Mouse (Mus musculus): ENCODE data around the gene Wbp1. TPM values are rescaled to one million over a fixed set of nuclear protein-coding genes. Genes with fewer than 3 reads are reported as not detected.

Gene Wbp1
- polyA plus RNA-seq, 1 experiment from 2014 or later: 161 TPM

DNA sequence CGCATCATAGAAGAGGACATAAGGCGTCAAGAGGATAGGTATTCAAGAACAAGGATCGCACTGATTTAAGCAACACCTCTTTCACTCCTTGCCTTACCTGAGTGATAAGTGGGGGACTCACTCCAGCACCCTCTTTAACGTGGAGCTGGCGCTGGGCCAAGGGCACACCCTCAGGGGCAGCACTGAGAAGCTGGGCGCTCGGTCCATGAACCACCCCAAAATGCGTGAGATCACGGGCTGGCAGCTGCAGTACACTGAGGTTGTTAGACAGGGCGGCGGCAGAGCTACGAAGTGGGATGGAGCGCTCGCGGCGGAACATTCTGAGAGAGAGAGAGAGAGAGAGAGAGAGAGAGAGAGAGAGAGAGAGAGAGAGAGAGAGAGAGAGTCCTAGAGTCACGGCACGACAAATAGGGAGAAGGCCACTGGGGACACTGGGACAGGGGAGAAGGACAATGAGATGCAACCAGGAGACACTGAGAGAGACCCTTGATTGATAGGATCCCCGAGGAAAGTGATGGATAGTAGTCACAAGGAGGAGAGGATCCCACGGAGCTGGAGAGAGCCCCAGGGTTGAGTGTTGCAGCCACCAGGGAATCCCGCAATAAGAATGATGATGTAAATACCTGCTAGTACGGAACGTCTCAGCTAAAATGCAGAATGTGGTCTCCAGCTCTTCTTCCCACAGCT, 34.3 kb upstream of the Wbp1 start:
- peaks cover 9% of the 10 kb centered on the region for H3K27me3 ChIP-seq
- H3K4me2 ChIP-seq: peak overlapping the region; percentile 85
- peaks cover 16% of the 10 kb centered on the region for H3K4me1 ChIP-seq (replicated peaks)
- ATAC-seq (ENCODE audit: low FRiP score, low read depth): peak; percentile 54
- H3K4me3 ChIP-seq: peak overlapping the region; percentile 50
- no peaks in the 10 kb centered on the region for H3K9me3 ChIP-seq
- H3K36me3 ChIP-seq: no peaks in the 10 kb centered on the region
- H3K9ac ChIP-seq: peak overlapping the region; percentile 52
- 8% methylated on average over 21 of the region's 23 CpGs for WGBS
- H3K27ac ChIP-seq (replicated peaks): 0 out of 2 replicates have a peak overlapping the region, but pooled peaks have one; percentile 2

DNA sequence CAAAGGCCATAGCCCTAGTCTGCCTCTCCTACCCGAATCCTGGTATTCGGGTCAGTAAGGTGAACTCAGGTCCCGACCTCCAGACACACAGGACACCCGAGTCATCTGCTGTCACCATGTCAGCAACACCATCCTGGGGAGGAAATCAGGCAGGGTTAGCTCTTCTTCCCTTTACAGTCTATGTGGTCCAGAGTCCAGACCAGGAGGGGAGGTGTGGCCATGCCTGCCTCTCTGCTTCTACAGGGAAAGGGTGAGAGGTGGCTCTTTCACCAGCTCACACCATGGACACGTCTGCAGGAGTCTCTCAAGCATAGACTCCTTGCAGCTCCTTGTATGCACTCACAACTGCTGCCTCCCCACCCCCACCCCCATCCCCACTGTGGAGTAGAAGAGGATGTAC, 32.1 kb upstream of the Wbp1 start:
- Histone ChIP-seq H3K9me3 (no peaks in the 10 kb centered on the region), H3K9ac (no peak overlapping the region), H3K4me1 (replicated peaks) (peaks cover 16% of the 10 kb centered on the region), H3K27ac (replicated peaks) (no peak overlapping the region), H3K4me2 (no peak overlapping the region), H3K36me3 (no peaks in the 10 kb centered on the region), H3K27me3 (no peaks in the 10 kb centered on the region), H3K4me3 (no peak overlapping the region)
- 79% methylated on average over 5 of the region's 5 CpGs for WGBS
- no peak for ATAC-seq (ENCODE audit: low FRiP score, low read depth)

DNA sequence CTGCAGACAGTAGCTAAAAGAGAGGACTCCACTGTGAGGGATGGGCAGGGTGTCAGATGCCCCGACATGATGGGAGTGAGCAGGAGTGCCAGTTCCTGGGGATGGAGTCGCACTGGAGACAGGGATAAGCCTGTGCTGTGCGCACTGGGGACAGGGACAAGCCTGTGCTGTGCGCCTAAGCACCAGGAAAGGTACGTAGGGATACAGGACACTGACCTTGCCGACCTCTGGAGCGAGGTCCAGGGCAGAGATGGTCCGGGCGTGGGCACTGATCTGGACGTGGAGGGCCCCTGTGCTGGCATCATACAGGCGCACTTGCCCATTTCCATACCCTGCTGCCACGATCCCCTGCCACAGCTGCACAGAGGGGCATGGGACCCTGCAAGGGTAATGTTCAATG, 31.7 kb upstream of the Wbp1 start:
- Histone ChIP-seq H3K9ac (no peak overlapping the region), H3K4me3 (no peak overlapping the region), H3K36me3 (no peaks in the 10 kb centered on the region), H3K27me3 (no peaks in the 10 kb centered on the region), H3K4me2 (no peak overlapping the region), H3K4me1 (replicated peaks) (peaks cover 16% of the 10 kb centered on the region), H3K27ac (replicated peaks) (no peak overlapping the region), H3K9me3 (no peaks in the 10 kb centered on the region)
- no peak for ATAC-seq (ENCODE audit: low FRiP score, low read depth)
- 88% methylated on average over 12 of the region's 12 CpGs for WGBS

DNA sequence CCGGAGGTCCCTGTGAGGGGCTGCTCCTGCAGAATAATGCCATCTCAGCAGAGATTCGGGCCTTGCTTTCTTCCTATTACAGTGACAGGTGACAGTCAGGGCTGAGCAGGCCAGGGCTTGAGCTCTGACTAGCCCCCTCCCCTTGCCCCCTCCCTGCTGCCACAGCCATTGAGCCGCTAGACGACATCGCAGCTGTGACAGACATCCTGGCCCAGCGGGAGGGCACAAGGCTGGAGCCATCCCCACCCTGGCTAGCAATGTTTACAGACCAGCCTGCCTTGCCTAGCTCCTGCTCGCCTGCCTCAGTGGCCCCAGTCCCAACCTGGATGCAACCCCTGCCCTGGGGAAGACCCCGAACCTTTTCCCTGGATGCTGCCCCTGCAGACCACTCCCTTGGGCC, 30.4 kb upstream of the Wbp1 start:
- WGBS: 30% methylated on average over 8 of the region's 8 CpGs

DNA sequence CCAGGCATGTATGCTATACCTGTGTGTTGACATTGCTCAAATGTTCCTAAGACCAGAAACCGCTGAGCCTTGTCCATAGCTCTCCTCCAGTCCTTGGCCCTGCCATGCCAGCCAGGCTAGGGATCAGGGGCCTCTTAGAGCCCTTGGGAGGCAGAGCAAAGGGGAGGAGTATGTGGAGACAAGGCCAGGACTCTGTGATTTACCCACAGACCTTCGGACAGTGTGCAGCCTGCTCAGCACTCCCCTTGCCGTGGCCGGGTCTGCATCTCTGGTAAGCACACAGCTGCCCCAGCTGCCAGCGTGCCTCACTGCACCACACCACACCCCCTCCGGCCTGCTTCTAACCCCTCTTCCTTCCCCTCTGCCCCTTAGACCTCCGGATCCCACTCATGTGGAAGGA, 25.9 kb upstream of the Wbp1 start:
- Histone ChIP-seq H3K9ac (no peak overlapping the region), H3K4me1 (replicated peaks) (peaks cover 9% of the 10 kb centered on the region), H3K4me2 (no peak overlapping the region), H3K9me3 (no peaks in the 10 kb centered on the region), H3K27ac (replicated peaks) (no peak overlapping the region), H3K4me3 (no peak overlapping the region), H3K27me3 (no peaks in the 10 kb centered on the region), H3K36me3 (no peaks in the 10 kb centered on the region)
- no peak for ATAC-seq (ENCODE audit: low FRiP score, low read depth)
- WGBS: 58% methylated on average over 7 of the region's 7 CpGs

More for the DNA sequence above, 30.4 kb upstream of the Wbp1 start:
- H3K4me1 ChIP-seq (replicated peaks): peaks cover 16% of the 10 kb centered on the region
- H3K9me3 ChIP-seq: no peaks in the 10 kb centered on the region
- H3K27me3 ChIP-seq: no peaks in the 10 kb centered on the region
- H3K4me2 ChIP-seq: no peak overlapping the region
- no peaks in the 10 kb centered on the region for H3K36me3 ChIP-seq
- no peak overlapping the region for H3K4me3 ChIP-seq
- ATAC-seq (ENCODE audit: low FRiP score, low read depth): no peak
- no peak overlapping the region for H3K9ac ChIP-seq
- H3K27ac ChIP-seq (replicated peaks): no peak overlapping the region

DNA sequence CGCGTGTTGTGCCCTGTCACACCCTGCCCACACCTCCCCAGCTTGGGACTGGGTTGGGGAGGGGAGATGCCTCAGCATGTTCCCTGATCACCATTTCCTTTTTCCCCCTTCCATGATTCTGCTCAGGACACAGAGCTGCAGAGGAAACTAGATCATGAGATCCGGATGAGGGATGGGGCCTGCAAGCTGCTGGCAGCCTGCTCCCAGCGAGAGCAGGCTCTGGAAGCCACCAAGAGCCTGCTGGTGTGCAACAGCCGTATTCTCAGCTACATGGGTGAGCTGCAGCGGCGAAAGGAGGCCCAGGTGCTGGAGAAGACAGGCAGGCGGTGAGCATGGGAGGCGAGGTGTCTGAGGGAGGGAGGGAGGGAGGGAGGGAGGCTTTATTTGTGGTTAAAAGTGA, 24.4 kb upstream of the Wbp1 start:
- peaks cover 16% of the 10 kb centered on the region for H3K4me1 ChIP-seq (replicated peaks)
- H3K4me2 ChIP-seq: no peak overlapping the region
- H3K4me3 ChIP-seq: no peak overlapping the region
- no peaks in the 10 kb centered on the region for H3K9me3 ChIP-seq
- no peak overlapping the region for H3K27ac ChIP-seq (replicated peaks)
- no peak overlapping the region for H3K9ac ChIP-seq
- no peaks in the 10 kb centered on the region for H3K36me3 ChIP-seq
- no peak for ATAC-seq (ENCODE audit: low FRiP score, low read depth)
- no peaks in the 10 kb centered on the region for H3K27me3 ChIP-seq
- 79% methylated on average over 9 of the region's 9 CpGs for WGBS

DNA sequence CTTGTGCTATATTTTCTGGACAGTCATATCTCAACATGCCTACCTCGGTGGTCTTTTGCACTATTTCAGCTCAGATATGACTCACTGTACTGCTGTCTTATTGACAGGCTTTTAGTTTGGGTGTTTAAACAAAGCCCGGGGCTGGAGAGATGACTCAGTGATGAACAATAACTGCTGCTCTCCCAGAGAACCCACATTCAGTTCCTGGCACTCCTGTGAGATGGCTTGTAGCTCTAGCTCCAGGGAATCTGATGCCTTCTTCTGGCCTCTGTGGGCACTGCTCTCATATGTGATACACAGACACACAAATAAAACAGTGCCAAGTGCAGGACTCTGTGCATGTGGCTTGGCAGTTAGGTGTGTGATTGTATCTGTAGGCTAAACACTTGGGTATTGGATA, 23.9 kb upstream of the Wbp1 start:
- ATAC-seq (ENCODE audit: low FRiP score, low read depth): no peak
- Histone ChIP-seq H3K4me1 (replicated peaks) (peaks cover 16% of the 10 kb centered on the region), H3K9ac (no peak overlapping the region), H3K9me3 (no peaks in the 10 kb centered on the region), H3K27me3 (no peaks in the 10 kb centered on the region), H3K27ac (replicated peaks) (no peak overlapping the region), H3K4me2 (no peak overlapping the region), H3K36me3 (no peaks in the 10 kb centered on the region), H3K4me3 (no peak overlapping the region)
- WGBS: 86% methylated on average over 2 of the region's 2 CpGs

DNA sequence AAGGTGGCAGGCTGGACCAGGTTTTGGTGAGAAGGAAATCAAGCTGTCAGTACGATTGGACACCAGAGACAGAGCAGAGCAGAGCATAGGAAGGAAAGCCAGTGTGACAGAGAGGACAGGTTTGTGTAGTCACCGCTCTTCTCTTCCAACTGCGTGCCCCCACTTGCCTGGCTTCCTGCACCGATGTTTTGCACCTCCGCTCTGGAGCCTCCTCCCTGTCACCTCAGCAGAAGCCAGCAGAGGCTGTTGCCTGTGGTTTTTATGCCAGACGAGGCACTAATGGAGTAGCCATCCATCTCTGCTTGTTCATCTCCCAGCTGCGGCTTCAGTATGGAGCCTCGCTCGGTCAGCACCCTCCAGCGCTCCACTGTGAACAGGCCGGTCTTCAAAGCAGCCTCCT, 21.5 kb upstream of the Wbp1 start:
- no peak overlapping the region; the same call in none of the 2 replicates for H3K4me3 ChIP-seq
- H3K36me3 ChIP-seq: no peaks in the 10 kb centered on the region
- ATAC-seq (ENCODE audit: low FRiP score, low read depth): no peak
- WGBS: 41% methylated on average over 11 of the region's 11 CpGs
- no peaks in the 10 kb centered on the region for H3K27me3 ChIP-seq
- no peaks in the 10 kb centered on the region for H3K9me3 ChIP-seq
- 0 out of 2 replicates have a peak overlapping the region, but pooled peaks have one; percentile 57 for H3K9ac ChIP-seq
- H3K27ac ChIP-seq (replicated peaks): no peak overlapping the region
- peaks cover 26% of the 10 kb centered on the region for H3K4me1 ChIP-seq (replicated peaks)
- H3K4me2 ChIP-seq: peak overlapping the region; percentile 84

DNA sequence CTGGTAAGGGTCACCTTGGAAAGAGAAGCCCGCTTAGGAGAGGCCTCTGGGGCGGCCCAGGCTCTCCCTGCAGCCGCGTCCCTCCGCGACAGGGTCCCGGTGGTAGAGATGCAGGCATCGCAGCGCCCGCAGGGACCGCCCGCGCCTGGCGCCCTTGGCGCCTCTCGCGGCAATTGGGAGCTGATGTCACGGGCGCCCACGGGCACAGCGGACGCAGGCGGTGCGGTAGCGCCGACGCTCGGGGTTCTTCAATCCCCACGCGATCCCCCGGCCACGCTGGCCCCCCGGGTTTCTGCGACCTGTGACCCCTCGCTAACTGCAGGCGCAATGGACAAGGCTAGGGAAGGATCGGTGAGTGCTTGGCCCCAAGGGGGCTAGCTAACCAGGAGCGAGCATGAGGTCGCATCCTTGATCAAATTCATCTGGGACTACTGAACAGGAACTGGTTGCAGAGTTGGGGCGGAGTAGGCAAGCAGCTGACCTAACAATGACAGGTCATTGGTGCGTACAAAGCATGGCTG, 20.9 kb upstream of the Wbp1 start:
- Histone ChIP-seq H3K9me3 (no peaks in the 10 kb centered on the region), H3K4me1 (replicated peaks) (peaks cover 33% of the 10 kb centered on the region), H3K36me3 (no peaks in the 10 kb centered on the region), H3K4me3 (peak overlapping the region; percentile 38), H3K27ac (replicated peaks) (peak overlapping the region; percentile 30; the same call in 1 of the 2 replicates), H3K4me2 (peak overlapping the region; percentile 84), H3K9ac (peak overlapping the region; percentile 57), H3K27me3 (no peaks in the 10 kb centered on the region)
- ATAC-seq (ENCODE audit: low FRiP score, low read depth): 0 out of 2 replicates have a peak, but pooled peaks have one; percentile 31
- WGBS: 3% methylated on average over 41 of the region's 41 CpGs

DNA sequence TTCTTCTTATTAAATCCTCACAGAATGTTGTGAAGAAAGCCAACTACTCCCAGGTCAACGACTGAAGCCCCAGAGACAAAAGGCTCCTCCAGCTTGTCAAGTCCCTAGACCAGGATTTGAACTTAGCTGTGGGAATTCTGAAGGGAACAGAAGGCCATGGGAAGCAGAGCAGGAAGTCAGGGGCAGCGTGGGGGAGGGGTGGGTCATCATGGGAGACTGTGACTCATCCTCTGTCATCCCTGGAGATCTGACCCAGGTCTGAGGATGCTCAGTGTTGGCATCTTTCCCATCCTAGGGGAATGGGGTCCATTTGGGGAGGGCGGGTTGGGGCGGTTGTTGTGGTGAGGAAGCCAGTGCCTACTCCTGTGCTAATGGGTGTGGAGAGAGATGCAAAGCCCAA, 20.3 kb upstream of the Wbp1 start:
- H3K27ac ChIP-seq (replicated peaks): no peak overlapping the region
- 36% methylated on average over 4 of the region's 4 CpGs for WGBS
- peak overlapping the region; percentile 84 for H3K4me2 ChIP-seq
- ATAC-seq (ENCODE audit: low FRiP score, low read depth): no peak
- peaks cover 39% of the 10 kb centered on the region for H3K4me1 ChIP-seq (replicated peaks)
- H3K36me3 ChIP-seq: no peaks in the 10 kb centered on the region
- no peaks in the 10 kb centered on the region for H3K9me3 ChIP-seq
- H3K4me3 ChIP-seq: peak overlapping the region; percentile 38
- H3K27me3 ChIP-seq: 0 out of 2 replicates have a peak, but pooled peaks cover 4% of the 10 kb centered on the region
- no peak overlapping the region for H3K9ac ChIP-seq

DNA sequence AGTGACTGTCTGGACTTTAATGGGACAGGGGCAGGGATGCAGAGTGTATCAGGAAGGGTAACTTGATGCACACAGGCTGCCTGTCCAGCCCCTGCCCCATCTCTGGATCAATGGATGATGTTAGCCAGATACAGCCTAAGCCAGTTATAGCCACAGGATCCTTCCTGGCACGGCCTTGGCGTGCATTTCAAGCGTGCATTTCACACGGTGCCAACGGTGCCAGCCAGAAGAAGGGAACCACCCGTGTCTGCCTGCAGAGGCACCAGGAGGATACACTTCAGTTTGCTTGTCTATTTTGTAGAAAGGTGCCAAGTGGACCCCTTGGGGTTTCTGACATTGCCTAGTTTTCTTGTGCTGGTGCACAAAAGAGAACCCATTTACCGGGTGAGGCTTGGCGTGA, 18.7 kb upstream of the Wbp1 start:
- H3K4me2 ChIP-seq: no peak overlapping the region
- H3K9me3 ChIP-seq: no peaks in the 10 kb centered on the region
- peaks cover 48% of the 10 kb centered on the region for H3K4me1 ChIP-seq (replicated peaks)
- ATAC-seq (ENCODE audit: low FRiP score, low read depth): no peak
- H3K27ac ChIP-seq (replicated peaks): no peak overlapping the region
- no peak overlapping the region for H3K4me3 ChIP-seq
- peaks cover 16% of the 10 kb centered on the region for H3K27me3 ChIP-seq
- 78% methylated on average over 8 of the region's 8 CpGs for WGBS
- no peak overlapping the region for H3K9ac ChIP-seq
- no peaks in the 10 kb centered on the region for H3K36me3 ChIP-seq

DNA sequence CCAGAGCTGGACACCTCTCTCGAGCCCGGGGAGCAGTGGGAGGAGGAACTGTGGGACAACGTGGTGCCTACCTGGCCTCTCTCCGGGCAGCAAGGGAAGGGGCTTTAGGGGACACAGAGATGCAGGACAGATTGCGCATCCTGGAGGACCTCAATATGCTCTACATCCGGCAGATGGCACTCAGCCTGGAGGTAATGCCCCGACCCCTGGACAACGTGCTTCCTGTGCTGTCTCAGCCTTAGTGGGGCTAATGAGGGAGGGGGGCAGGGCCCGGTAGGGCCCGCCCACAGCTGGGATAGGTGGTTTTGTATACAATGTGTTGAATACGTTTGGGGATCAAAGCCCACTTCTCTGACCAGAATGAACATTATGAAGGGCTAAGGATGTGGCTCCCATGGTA, 16.7 kb upstream of the Wbp1 start:
- ATAC-seq (ENCODE audit: low FRiP score, low read depth): peak; percentile 7; the same call in 1 of the 2 replicates
- Histone ChIP-seq H3K4me2 (peak overlapping the region; percentile 52), H3K4me3 (peak overlapping the region; percentile 34), H3K4me1 (replicated peaks) (peaks cover 47% of the 10 kb centered on the region), H3K9ac (peak overlapping the region; percentile 31), H3K27me3 (peaks cover 19% of the 10 kb centered on the region), H3K27ac (replicated peaks) (peak overlapping the region; percentile 89), H3K9me3 (no peaks in the 10 kb centered on the region), H3K36me3 (no peaks in the 10 kb centered on the region)
- WGBS: 2% methylated on average over 11 of the region's 11 CpGs

Data from hindbrain, embryonic 15.5 days (tissue).